Mouse (Mus musculus): ENCODE data around the gene Hspa12b. TPM values are rescaled to one million over a fixed set of nuclear protein-coding genes. Genes with fewer than 3 reads are reported as not detected.

Hspa12b gene
- polyA plus RNA-seq, 1 experiment = 5.4 TPM

- TF ChIP-seq POLR2A (IDR thresholded peaks at IDR 0.05; ENCODE audit: control insufficient read depth, low read depth, low read length) = no peak
- TF ChIP-seq CTCF (IDR thresholded peaks at IDR 0.05; ENCODE audit: control insufficient read depth, insufficient read depth, insufficient replicate concordance, low read depth, low read length) = no peak
- Histone ChIP-seq H3K4me1 (ENCODE audit: control insufficient read depth, insufficient read depth, low read length) (peaks cover 10% of the 10 kb centered on the region), H3K4me3 (ENCODE audit: control insufficient read depth, low read depth, low read length) (peak within 1 kb of the TSS; percentile 80), H3K27me3 (ENCODE audit: control insufficient read depth, insufficient read depth, low read length) (no peaks in the 10 kb centered on the region), H3K36me3 (ENCODE audit: control insufficient read depth, insufficient read depth, low read length) (no peaks in the 10 kb centered on the region), H3K27ac (ENCODE audit: control insufficient read depth, insufficient read depth, low read depth, low read length) (no peak within 1 kb of the TSS)
Observed at GRCm38 (mm10) chr2:131186771-131187601, 59.9 kb downstream of the Hspa12b start, which contains the start of the genes Cdc25b and Spef1. Gene Cdc25b (plus strand): TSS chr2:131186949. Gene Spef1 (minus strand): TSS chr2:131187282.

- peaks cover 10% of the 10 kb centered on the region for H3K4me1 ChIP-seq (ENCODE audit: control insufficient read depth, insufficient read depth, low read length)
- H3K36me3 ChIP-seq (ENCODE audit: control insufficient read depth, insufficient read depth, low read length) = no peaks in the 10 kb centered on the region
- TF ChIP-seq CTCF (IDR thresholded peaks at IDR 0.05; ENCODE audit: control insufficient read depth, insufficient read depth, insufficient replicate concordance, low read depth, low read length) = no peak
- TF ChIP-seq POLR2A (IDR thresholded peaks at IDR 0.05; ENCODE audit: control insufficient read depth, low read depth, low read length) = no peak
- H3K27me3 ChIP-seq (ENCODE audit: control insufficient read depth, insufficient read depth, low read length) = no peaks in the 10 kb centered on the region
- no peak overlapping the region for H3K4me3 ChIP-seq (ENCODE audit: control insufficient read depth, low read depth, low read length)
- no peak overlapping the region for H3K27ac ChIP-seq (ENCODE audit: control insufficient read depth, insufficient read depth, low read depth, low read length)
Observed at GRCm38 (mm10) chr2:131187602-131187922, 60.5 kb downstream of the Hspa12b start.

DNA sequence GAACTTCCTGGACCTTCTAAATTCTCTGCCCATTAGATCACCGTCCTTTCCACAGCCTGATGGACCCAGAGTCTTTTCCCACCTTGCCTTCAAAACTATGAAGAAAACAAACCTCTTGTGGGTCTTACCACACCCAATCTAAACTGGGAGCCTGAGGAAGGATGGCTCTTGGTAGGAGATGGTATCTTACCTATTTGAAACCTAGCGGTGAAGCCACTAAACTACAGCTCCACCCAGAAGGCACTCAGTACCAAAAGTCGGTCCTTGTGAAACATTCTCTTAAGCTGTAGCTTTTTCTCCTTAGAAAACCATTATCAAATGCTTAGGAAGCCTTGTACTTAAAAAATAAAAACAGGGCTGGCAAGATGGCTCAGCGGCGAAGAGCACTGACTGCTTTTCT, 61.2 kb downstream of the Hspa12b start:
- peaks cover 10% of the 10 kb centered on the region for H3K4me1 ChIP-seq (ENCODE audit: control insufficient read depth, insufficient read depth, low read length)
- no peak overlapping the region for H3K27ac ChIP-seq (ENCODE audit: control insufficient read depth, insufficient read depth, low read depth, low read length)
- H3K4me3 ChIP-seq (ENCODE audit: control insufficient read depth, low read depth, low read length) = no peak overlapping the region
- H3K36me3 ChIP-seq (ENCODE audit: control insufficient read depth, insufficient read depth, low read length) = no peaks in the 10 kb centered on the region
- TF ChIP-seq CTCF (IDR thresholded peaks at IDR 0.05; ENCODE audit: control insufficient read depth, insufficient read depth, insufficient replicate concordance, low read depth, low read length) (no peak), POLR2A (IDR thresholded peaks at IDR 0.05; ENCODE audit: control insufficient read depth, low read depth, low read length) (no peak)
- no peaks in the 10 kb centered on the region for H3K27me3 ChIP-seq (ENCODE audit: control insufficient read depth, insufficient read depth, low read length)

- Histone ChIP-seq H3K27me3 (ENCODE audit: control insufficient read depth, insufficient read depth, low read length) (no peaks in the 10 kb centered on the region), H3K4me1 (ENCODE audit: control insufficient read depth, insufficient read depth, low read length) (peaks cover 10% of the 10 kb centered on the region), H3K27ac (ENCODE audit: control insufficient read depth, insufficient read depth, low read depth, low read length) (no peak overlapping the region), H3K36me3 (ENCODE audit: control insufficient read depth, insufficient read depth, low read length) (no peaks in the 10 kb centered on the region), H3K4me3 (ENCODE audit: control insufficient read depth, low read depth, low read length) (no peak overlapping the region)
- TF ChIP-seq POLR2A (IDR thresholded peaks at IDR 0.05; ENCODE audit: control insufficient read depth, low read depth, low read length) (no peak), CTCF (IDR thresholded peaks at IDR 0.05; ENCODE audit: control insufficient read depth, insufficient read depth, insufficient replicate concordance, low read depth, low read length) (no peak)
Observed at GRCm38 (mm10) chr2:131189521-131190309, 62.6 kb downstream of the Hspa12b start.

DNA sequence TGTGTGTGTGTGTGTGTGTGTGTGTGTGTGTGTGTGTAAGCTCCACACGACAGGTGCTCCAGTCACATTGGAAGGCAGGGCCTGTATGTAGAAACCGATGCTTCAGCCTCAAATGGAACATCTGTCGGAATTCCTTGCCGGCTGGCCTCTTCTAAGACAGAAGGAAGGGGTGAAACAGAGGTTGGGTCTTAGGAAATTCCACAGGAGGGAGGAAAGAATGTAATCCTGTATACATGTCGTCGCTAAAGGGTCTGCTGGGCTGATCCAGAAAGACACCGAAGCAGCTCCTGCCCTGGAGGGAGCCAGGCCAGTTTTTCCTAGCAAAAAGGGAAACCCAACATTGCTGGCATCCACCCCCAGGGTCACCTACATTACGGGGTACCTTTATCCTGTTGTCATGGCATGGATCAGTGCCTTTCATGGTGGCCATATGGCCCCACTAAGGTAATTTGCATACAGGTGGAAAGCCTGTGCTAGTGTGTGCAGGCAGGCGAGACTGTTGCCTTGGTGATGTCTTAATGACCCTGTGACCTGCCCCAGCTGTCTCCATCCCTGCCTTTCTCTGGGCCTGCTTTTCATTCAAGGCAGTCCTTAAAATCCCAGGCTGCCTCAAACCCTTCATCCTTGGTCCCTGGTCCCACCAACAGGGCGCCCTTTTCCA, 63.4 kb downstream of the Hspa12b start:
- no peak overlapping the region for H3K4me3 ChIP-seq (ENCODE audit: control insufficient read depth, low read depth, low read length)
- H3K36me3 ChIP-seq (ENCODE audit: control insufficient read depth, insufficient read depth, low read length) = no peaks in the 10 kb centered on the region
- no peak overlapping the region for H3K27ac ChIP-seq (ENCODE audit: control insufficient read depth, insufficient read depth, low read depth, low read length)
- H3K4me1 ChIP-seq (ENCODE audit: control insufficient read depth, insufficient read depth, low read length) = peaks cover 10% of the 10 kb centered on the region
- no peak for TF ChIP-seq POLR2A (IDR thresholded peaks at IDR 0.05; ENCODE audit: control insufficient read depth, low read depth, low read length)
- TF ChIP-seq CTCF (IDR thresholded peaks at IDR 0.05; ENCODE audit: control insufficient read depth, insufficient read depth, insufficient replicate concordance, low read depth, low read length) = no peak
- no peaks in the 10 kb centered on the region for H3K27me3 ChIP-seq (ENCODE audit: control insufficient read depth, insufficient read depth, low read length)

DNA sequence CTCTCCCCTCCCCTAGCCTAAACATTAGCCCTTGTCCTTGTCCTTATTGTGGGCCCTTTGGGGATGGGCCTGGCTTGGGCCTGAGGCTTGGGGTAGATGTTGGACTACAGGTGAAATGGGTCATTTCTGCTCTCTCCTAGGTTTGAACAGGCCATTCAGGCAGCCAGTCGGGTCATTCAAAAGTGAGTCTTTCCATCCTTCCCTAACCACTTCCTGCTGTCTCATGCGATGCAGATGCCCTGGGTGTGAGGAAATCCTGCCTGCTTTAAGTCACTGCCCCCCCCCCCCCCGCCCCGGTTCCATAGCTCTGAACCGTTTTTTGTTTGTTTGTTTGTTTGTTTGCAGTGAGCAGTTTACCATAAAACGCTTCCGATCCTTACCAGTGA, 63.9 kb downstream of the Hspa12b start:
- no peaks in the 10 kb centered on the region for H3K36me3 ChIP-seq (ENCODE audit: control insufficient read depth, insufficient read depth, low read length)
- no peaks in the 10 kb centered on the region for H3K27me3 ChIP-seq (ENCODE audit: control insufficient read depth, insufficient read depth, low read length)
- no peak overlapping the region for H3K4me3 ChIP-seq (ENCODE audit: control insufficient read depth, low read depth, low read length)
- TF ChIP-seq CTCF (IDR thresholded peaks at IDR 0.05; ENCODE audit: control insufficient read depth, insufficient read depth, insufficient replicate concordance, low read depth, low read length) = no peak
- TF ChIP-seq POLR2A (IDR thresholded peaks at IDR 0.05; ENCODE audit: control insufficient read depth, low read depth, low read length) = no peak
- H3K4me1 ChIP-seq (ENCODE audit: control insufficient read depth, insufficient read depth, low read length) = peaks cover 10% of the 10 kb centered on the region
- no peak overlapping the region for H3K27ac ChIP-seq (ENCODE audit: control insufficient read depth, insufficient read depth, low read depth, low read length)

Other genes starting within 250 kb of the Hspa12b start
- 67.5 and 71.8 TPM in 2 replicates for gene 4930402H24Rik, start 220.9 kb upstream of the Hspa12b start, polyA plus RNA-seq (2012; rRNA removed)
- 4.8 and 5.5 TPM in 2 replicates for gene Atrn, start 220.8 kb upstream of the Hspa12b start, polyA plus RNA-seq (2012; rRNA removed)
- 58.3 and 63.5 TPM in 2 replicates for gene Gfra4, start 84.2 kb upstream of the Hspa12b start, polyA plus RNA-seq (2012; rRNA removed)
- 2.8 and 3.1 TPM in 2 replicates for gene Adam33, start 63.5 kb upstream of the Hspa12b start, polyA plus RNA-seq (2012; rRNA removed)
- gene Siglec1, start 40.5 kb upstream of the Hspa12b start, polyA plus RNA-seq (2012; rRNA removed) = 0.61 and 0.88 TPM in 2 replicates
- not detected in 2 replicates for gene Gm11037, start 6.2 kb downstream of the Hspa12b start, polyA plus RNA-seq (2012; rRNA removed)
- gene 1700037H04Rik, start 32.8 kb downstream of the Hspa12b start, polyA plus RNA-seq (2012; rRNA removed) = 827 and 879 TPM in 2 replicates
- gene Cenpb, start 52.8 kb downstream of the Hspa12b start, polyA plus RNA-seq (2012; rRNA removed) = 7.6 and 7.9 TPM in 2 replicates
- gene Cdc25b, start 59.7 kb downstream of the Hspa12b start, polyA plus RNA-seq (2012; rRNA removed) = 2.9 and 3.1 TPM in 2 replicates
- 13.1 and 14.8 TPM in 2 replicates for gene Spef1, start 60.0 kb downstream of the Hspa12b start, polyA plus RNA-seq (2012; rRNA removed)
- gene Ap5s1, start 79.8 kb downstream of the Hspa12b start, polyA plus RNA-seq (2012; rRNA removed) = 12.7 TPM in 2 replicates
- gene Mavs, start 106.8 kb downstream of the Hspa12b start, polyA plus RNA-seq (2012; rRNA removed) = 13.3 and 15.6 TPM in 2 replicates
- 19.7 and 20.8 TPM in 2 replicates for gene Pank2, start 135.2 kb downstream of the Hspa12b start, polyA plus RNA-seq (2012; rRNA removed)
- 55.4 and 64.7 TPM in 2 replicates for gene Rnf24, start 225.6 kb downstream of the Hspa12b start, polyA plus RNA-seq (2012; rRNA removed)